Mouse (Mus musculus) neutrophil, adult 5-6 weeks (primary cell): ENCODE results near the gene Cd99l2. TPM values are rescaled to one million over a fixed set of nuclear protein-coding genes. Genes with fewer than 3 reads are reported as not detected.

Experiments
- ATAC-seq: fragments of 151-379, 151-347 bp; 2 replicates; pipeline ENCODE4 v1.8.0; 2017; ENCODE audit warnings: mild to moderate bottlenecking, moderate TSS enrichment; ENCODE audit not compliant: insufficient number of reproducible peaks, poor library complexity, low FRiP score, severe bottlenecking; ENCODE audit errors: extremely low read depth
- total RNA-seq: library from RNA; stranded (forward); fragments of 200-1000 nt; gene quantifications from 2 replicates; pipeline ENCODE4 v1.2.3, GENCODE M21; 2017

Gene Cd99l2
- total RNA-seq, 1 experiment from 2014 or later, result 5.2 TPM

GRCm38 (mm10) chrX:71396326-71396725 lies 96.3 kb downstream of the Cd99l2 start:
- no peak for ATAC-seq

- peak; percentile 56; the same call in 1 of the 2 replicates for ATAC-seq
Observed at GRCm38 (mm10) chrX:71381571-71381970, 111.1 kb downstream of the Cd99l2 start.

GRCm38 (mm10) chrX:71378435-71378834 lies 114.2 kb downstream of the Cd99l2 start:
- ATAC-seq, result no peak

DNA sequence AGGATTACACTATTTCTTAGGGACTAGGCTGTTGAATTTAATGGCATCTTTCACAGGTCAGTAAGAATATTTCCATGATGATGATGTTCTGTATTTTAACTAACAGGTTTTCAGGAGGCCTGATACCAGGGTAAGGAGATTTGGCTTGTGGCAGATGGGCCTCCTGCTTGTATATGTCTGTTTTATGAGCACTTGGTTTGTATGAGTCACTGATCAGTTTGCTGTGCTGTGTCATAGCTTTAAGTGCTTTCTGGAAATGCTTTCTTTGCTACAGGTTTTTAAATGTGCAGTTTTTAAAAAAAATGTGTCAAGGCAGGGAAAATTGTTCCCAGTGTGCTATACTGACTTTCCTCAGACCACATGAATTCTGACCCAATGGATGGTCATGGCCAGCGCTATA lies 115.9 kb downstream of the Cd99l2 start:
- ATAC-seq, result no peak

Other genes with a start within 250 kb of the Cd99l2 start
- 27.0 and 30.4 TPM in 2 replicates for gene Mtmr1, start 128.1 kb downstream of the Cd99l2 start, total RNA-seq
- 9.5 and 11.4 TPM in 2 replicates for gene Hmgb3, start 63.1 kb upstream of the Cd99l2 start, total RNA-seq
- not detected in 2 replicates for gene Gpr50, start 170.8 kb upstream of the Cd99l2 start, total RNA-seq